ENCODE assay signal across 9 mouse cellular contexts in genomic region chr3:28265656-28266055, GRCm38 (mm10). TPM values are rescaled to one million over a fixed set of nuclear protein-coding genes. Genes with fewer than 3 reads are reported as not detected.
A peak's percentile ranks its signal among the peaks of the same experiment; 100 is the strongest.
DNase-seq lines count a peak whose midpoint lies in the region; ATAC-seq lines count a peak whose summit lies in the region.
"Had no signal": no experiment of that assay in that cellular context is flagged by ENCODE, and none has a peak within 500 bp of the region (broad histone marks: within the 10 kb centered on the region; RNA-seq: fewer than 3 reads in every experiment).

No protein-coding gene starts in this region.

- peak overlapping the region; percentile 95 for H3K4me2 ChIP-seq in neural tube, embryonic 11.5 days (ENCODE audit: low read depth)
- peak overlapping the region; percentile 98; the same call in 1 of the 2 replicates for H3K4me2 ChIP-seq in limb, embryonic 13.5 days (replicated peaks)

- no peaks in the 10 kb centered on the region for H3K4me1 ChIP-seq in neural tube, embryonic 11.5 days (ENCODE audit: control insufficient read depth, insufficient read depth, low read length)
- peaks cover 15% of the 10 kb centered on the region for H3K4me1 ChIP-seq in limb, embryonic 13.5 days

- H3K4me3 ChIP-seq in neural tube, embryonic 11.5 days (ENCODE audit: low read depth, low read length) = peak overlapping the region; percentile 69
- no peak overlapping the region for H3K4me3 ChIP-seq in limb, embryonic 13.5 days

- 73% methylated on average over 5 of the region's 5 CpGs for WGBS in neural tube, embryonic 11.5 days
- 83% methylated on average over 5 of the region's 5 CpGs for WGBS in limb, embryonic 13.5 days

- H3K9ac ChIP-seq in neural tube, embryonic 11.5 days (ENCODE audit: low read length) = peak overlapping the region; percentile 70
- no peak overlapping the region for H3K9ac ChIP-seq in limb, embryonic 13.5 days
- H3K9ac ChIP-seq: liver, embryonic 14.5 days had no signal

- peak; percentile 17 for DNase-seq in embryo, embryonic 10.5 days (ENCODE audit: low spot score)
- DNase-seq in embryo, embryonic 11 days = no peak
- no peak for DNase-seq in neural tube, embryonic 11.5 days (ENCODE audit: low spot score)
- DNase-seq in neural tube, embryonic 10.5 days (ENCODE audit: extremely low spot score, low spot score) = no peak
- no peak for DNase-seq in spleen, adult 12 weeks (ENCODE audit: low spot score)
- no peak for DNase-seq in urinary bladder, postnatal 4 days (ENCODE audit: low spot score in 2 of 2)

- H3K27ac ChIP-seq in neural tube, embryonic 11.5 days (ENCODE audit: low read depth, low read length) = 0 out of 2 replicates have a peak overlapping the region, but pooled peaks have one; percentile 34
- no peak overlapping the region; the same call in 1 of the 2 replicates for H3K27ac ChIP-seq in limb, embryonic 13.5 days
- H3K27ac ChIP-seq: liver, embryonic 14.5 days had no signal

- no peaks in the 10 kb centered on the region for H3K9me3 ChIP-seq in neural tube, embryonic 11.5 days (ENCODE audit: control insufficient read depth, low read length)
- no peaks in the 10 kb centered on the region for H3K9me3 ChIP-seq in limb, embryonic 13.5 days

- no peaks in the 10 kb centered on the region for H3K36me3 ChIP-seq in neural tube, embryonic 11.5 days (ENCODE audit: control insufficient read depth, insufficient read depth, low read length)
- H3K36me3 ChIP-seq in limb, embryonic 13.5 days = no peaks in the 10 kb centered on the region

- no peak for ATAC-seq in neural tube, embryonic 11.5 days (ENCODE audit: insufficient read depth, low FRiP score, low TSS enrichment)
- ATAC-seq in limb, embryonic 13.5 days (ENCODE audit: low FRiP score, low read depth) = no peak
- no peak for ATAC-seq in megakaryocyte-erythroid progenitor cell, adult 5-6 weeks (replicated peaks; ENCODE audit: low FRiP score, low TSS enrichment, poor library complexity, severe bottlenecking)

- 0 out of 2 replicates have a peak, but pooled peaks cover 8% of the 10 kb centered on the region for H3K27me3 ChIP-seq in neural tube, embryonic 11.5 days (ENCODE audit: control insufficient read depth, insufficient read depth, low read length)
- peaks cover 41% of the 10 kb centered on the region for H3K27me3 ChIP-seq in limb, embryonic 13.5 days

RNA-seq across cellular contexts. Expression of gene Tnik, which starts 2.6 kb away (rescaled TPM):
- 26.0 and 26.8 TPM in 2 replicates for polyA plus RNA-seq in neural tube, embryonic 11.5 days (2014; fragmentation: Nextera tagmentation; extraction: Ambion mirVana)
- 9.2 and 9.5 TPM in 2 replicates for polyA plus RNA-seq in limb, embryonic 13.5 days (2015; fragmentation: Nextera tagmentation; extraction: Ambion mirVana)
- 31.8 and 32.8 TPM in 2 replicates for total RNA-seq in megakaryocyte-erythroid progenitor cell, adult 5-6 weeks (2014; fragmentation: Nextera tagmentation)
- 28.7 and 49.5 TPM in 2 replicates for total RNA-seq in megakaryocyte-erythroid progenitor cell, adult 5-6 weeks (2017)
